Mouse (Mus musculus) C2C12 (cell line): Measurements from ENCODE around the gene Bloc1s5.

Experiments used
- CTCF ChIP-seq: IDR thresholded peaks from one replicate; pipeline ENCODE4 v1.5.1; 2011; ENCODE audit not compliant: control insufficient read depth, insufficient read depth, insufficient read length
- MAX ChIP-seq: IDR thresholded peaks from one replicate; pipeline ENCODE4 v1.6.1; 2011; ENCODE audit warnings: mild to moderate bottlenecking, control low read depth
- MYOD1 ChIP-seq: IDR thresholded peaks from one replicate; pipeline ENCODE4 v1.6.1; 2011; ENCODE audit warnings: low read depth; ENCODE audit not compliant: control insufficient read depth, insufficient read length
- USF1 ChIP-seq: IDR thresholded peaks from one replicate; pipeline ENCODE4 v1.6.1; 2011; ENCODE audit warnings: low read depth, mild to moderate bottlenecking, control low read depth, moderate library complexity

DNA sequence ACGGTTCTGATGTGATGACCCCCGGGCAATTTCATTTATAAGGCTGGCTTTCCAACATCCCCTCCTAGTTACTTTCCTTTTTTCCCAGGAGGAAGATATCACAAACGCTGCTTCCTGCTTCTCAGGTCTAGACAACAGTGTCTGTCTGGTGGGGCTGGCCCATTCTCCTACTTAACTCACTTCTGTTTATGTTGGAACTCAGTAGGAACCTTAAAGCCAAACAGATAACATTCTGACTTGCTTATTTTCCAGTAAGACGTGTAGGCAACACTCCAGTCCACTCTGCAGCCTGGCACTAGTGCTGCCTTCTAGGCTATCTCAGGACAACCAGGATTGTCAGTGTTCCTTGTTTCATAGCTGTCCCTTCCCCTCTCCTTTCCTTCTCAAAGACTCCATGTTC is 14.2 kb upstream of the Bloc1s5 start:
- TF ChIP-seq MAX: no peak
- no peak for TF ChIP-seq CTCF
- TF ChIP-seq USF1: no peak
- no peak for TF ChIP-seq MYOD1
